Mouse (Mus musculus): Measurements from ENCODE around the gene Llcfc1.

Llcfc1 gene

GRCm38 (mm10) chr6:41704123-41704522 is 19.9 kb downstream of the Llcfc1 start, which contains the start of gene Kel:
Kel (minus strand) TSS chr6:41704339.
- no peak for DNase-seq (ENCODE audit: low spot score in 2 of 2)

GRCm38 (mm10) chr6:41706275-41706674 is 22.0 kb downstream of the Llcfc1 start:
- DNase-seq (ENCODE audit: low spot score in 2 of 2), result no peak

- DNase-seq (ENCODE audit: low spot score in 2 of 2), result no peak
Observed at GRCm38 (mm10) chr6:41710281-41710680, 26.1 kb downstream of the Llcfc1 start.

DNA sequence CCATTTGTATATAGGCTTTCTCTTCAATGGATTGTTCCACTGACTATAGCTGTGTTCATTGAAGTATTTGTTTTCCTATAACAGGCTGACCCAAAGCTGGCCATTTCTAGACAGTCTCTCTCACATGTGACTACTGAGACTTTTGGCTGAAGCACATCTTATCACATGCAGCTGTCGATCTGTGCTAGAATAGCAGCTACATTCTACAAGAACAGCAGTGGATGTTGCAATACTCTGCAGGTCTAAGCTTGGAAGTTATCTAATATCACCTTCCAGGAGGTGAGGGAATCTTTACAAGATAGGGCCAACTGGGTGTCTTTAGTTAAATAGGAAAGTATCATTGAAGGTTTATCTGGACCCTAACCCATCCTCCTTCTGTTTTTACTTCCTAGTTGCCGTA is 37.2 kb downstream of the Llcfc1 start:
- no peak for DNase-seq (ENCODE audit: low spot score in 2 of 2)

GRCm38 (mm10) chr6:41727989-41728609 is 43.9 kb downstream of the Llcfc1 start:
- DNase-seq (ENCODE audit: low spot score in 2 of 2), result no peak

GRCm38 (mm10) chr6:41734719-41735470 is 50.7 kb downstream of the Llcfc1 start:
- no peak for DNase-seq (ENCODE audit: low spot score in 2 of 2)

All from urinary bladder, postnatal 36 days (tissue).